Mouse (Mus musculus) thymus, adult 2 months (tissue): Measurements from ENCODE around the gene Pparg.

ENCODE experiments used
- CTCF ChIP-seq: fragments of 200-500 bp; IDR thresholded peaks from 2 replicates; pipeline ENCODE4 v1.5.1; 2012; ENCODE audit warnings: mild to moderate bottlenecking, control low read depth, low read length, moderate library complexity, borderline replicate concordance; ENCODE audit not compliant: control insufficient read depth, poor library complexity, insufficient read depth; ENCODE audit errors: extremely low read depth
- POLR2A ChIP-seq: fragments of 200-500 bp; IDR thresholded peaks from 2 replicates; pipeline ENCODE4 v1.6.1; 2012; ENCODE audit warnings: mild to moderate bottlenecking, low read length, control low read depth, moderate library complexity; ENCODE audit not compliant: control insufficient read depth, poor library complexity, insufficient read depth; ENCODE audit errors: extremely low read depth

DNA sequence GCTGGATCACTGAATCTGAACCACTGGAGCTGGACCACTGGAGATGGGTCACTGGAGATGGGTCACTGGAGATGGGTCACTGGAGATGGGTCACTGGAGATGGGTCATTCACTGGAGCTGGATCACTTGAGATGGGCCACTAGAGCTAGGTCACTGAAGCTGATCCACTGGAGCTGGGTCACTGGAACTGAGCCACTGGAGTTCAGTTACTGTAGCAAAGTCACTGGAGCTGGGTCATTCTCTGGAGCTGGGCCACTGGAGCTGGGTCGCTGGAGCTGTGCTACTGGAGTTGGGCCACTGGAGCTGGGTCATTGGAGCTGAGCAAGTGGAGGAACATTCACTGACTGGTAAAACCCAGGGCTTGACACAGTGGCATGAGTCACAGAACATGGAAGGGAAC is 145.7 kb downstream of the Pparg start:
- TF ChIP-seq CTCF (no peak), POLR2A (no peak)
